Mouse (Mus musculus): ENCODE measurements around the gene Papolb. TPM values are rescaled to one million over a fixed set of nuclear protein-coding genes. Genes with fewer than 3 reads are reported as not detected.

The Papolb gene
- polyA plus RNA-seq, 1 experiment from 2014 or later = 0.05 TPM

DNA sequence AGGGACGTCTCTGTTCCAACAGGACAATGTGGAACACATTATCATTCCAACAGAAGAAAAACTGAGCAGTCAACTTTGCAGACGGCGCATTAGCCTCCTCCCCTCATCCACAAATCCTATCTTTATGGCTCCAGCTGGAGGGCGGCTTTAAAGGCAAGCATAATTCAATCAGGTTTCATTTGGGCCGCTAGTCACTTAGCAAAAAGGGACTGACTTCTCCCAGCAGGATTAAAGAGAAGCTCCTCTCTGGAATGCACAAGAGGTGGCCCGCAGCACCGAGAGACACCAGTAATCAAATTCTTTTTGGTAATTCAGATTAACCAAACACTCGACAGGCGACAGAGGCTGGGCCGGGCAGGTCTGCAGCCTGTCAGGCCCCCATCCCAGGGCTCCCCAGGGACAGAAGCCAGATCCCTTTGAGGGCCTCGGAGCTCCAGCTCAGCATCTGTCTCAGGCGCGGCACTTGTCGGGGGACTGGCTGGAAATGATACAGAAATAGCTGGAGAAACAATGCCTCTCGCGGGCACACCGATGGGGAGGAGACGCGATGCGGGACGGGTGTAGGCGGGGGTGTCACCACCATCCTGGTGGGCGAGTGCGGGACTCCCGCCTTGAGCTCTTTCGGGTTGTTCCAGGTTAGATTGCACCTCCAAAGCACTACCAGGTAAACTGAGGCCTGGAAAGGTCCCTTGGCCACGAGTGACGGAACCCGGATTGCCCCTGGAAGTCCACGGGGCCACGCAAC is 20.3 kb upstream of the Papolb start:
- Histone ChIP-seq H3K9me3 (replicated peaks) (no peaks in the 10 kb centered on the region), H3K4me2 (replicated peaks) (peak overlapping the region; percentile 98), H3K4me3 (replicated peaks) (peak overlapping the region; percentile 53), H3K9ac (peak overlapping the region; percentile 39), H3K27me3 (no peaks in the 10 kb centered on the region), H3K36me3 (no peaks in the 10 kb centered on the region), H3K27ac (replicated peaks) (peak overlapping the region; percentile 70), H3K4me1 (peaks cover 34% of the 10 kb centered on the region)
- 1% methylated on average over 31 of the region's 31 CpGs for WGBS
- no peak for ATAC-seq (ENCODE audit: insufficient number of reproducible peaks, low FRiP score, low TSS enrichment, low read depth)

DNA sequence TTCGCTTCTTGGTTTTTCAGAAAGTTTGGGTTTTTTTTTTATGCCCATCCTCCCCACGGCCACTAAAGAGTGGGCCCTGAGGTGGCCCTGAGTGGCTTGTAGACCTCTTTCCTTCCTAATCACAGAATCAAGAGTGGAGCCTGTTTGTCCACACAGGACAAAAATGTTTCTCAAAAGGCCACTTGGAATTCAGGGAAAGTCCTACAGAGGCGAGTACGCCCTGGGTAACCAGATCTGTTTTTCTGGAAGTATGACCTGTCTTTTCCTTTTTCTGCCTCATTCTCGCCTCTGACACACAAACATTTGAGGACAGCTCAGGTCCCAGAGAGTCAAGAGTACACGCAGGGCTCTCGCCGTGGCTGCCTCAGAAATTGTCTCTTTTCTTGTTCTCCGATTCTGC is 19.6 kb upstream of the Papolb start:
- Histone ChIP-seq H3K9me3 (replicated peaks) (no peaks in the 10 kb centered on the region), H3K4me2 (replicated peaks) (peak overlapping the region; percentile 98), H3K4me3 (replicated peaks) (peak overlapping the region; percentile 53), H3K4me1 (peaks cover 41% of the 10 kb centered on the region), H3K27me3 (no peaks in the 10 kb centered on the region), H3K36me3 (no peaks in the 10 kb centered on the region), H3K27ac (replicated peaks) (peak overlapping the region; percentile 70), H3K9ac (no peak overlapping the region)
- 34% methylated on average over 9 of the region's 9 CpGs for WGBS
- ATAC-seq (ENCODE audit: insufficient number of reproducible peaks, low FRiP score, low TSS enrichment, low read depth) = no peak

DNA sequence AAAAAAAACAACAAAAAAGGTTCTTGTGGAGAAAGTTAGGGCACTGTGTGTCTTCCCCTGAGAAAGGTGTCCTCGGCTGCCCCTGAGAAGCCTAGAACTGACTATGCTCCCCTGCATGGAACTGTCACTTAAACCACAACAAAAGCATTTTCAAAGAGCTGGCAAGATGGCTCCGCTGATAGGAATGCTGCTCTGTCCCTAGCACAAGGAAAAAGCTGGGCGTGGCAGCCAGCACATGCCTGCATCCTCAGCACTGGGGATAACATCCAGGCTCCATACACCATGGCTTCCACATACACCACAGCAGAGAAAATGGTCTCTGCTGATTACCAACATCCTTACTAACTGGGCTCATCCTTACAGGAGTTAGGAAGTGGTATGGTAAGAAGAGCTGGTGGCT is 17.2 kb upstream of the Papolb start:
- no peaks in the 10 kb centered on the region for H3K36me3 ChIP-seq
- no peak overlapping the region for H3K27ac ChIP-seq (replicated peaks)
- no peaks in the 10 kb centered on the region for H3K9me3 ChIP-seq (replicated peaks)
- H3K4me3 ChIP-seq (replicated peaks) = no peak overlapping the region
- H3K4me2 ChIP-seq (replicated peaks) = no peak overlapping the region
- no peak overlapping the region for H3K9ac ChIP-seq
- H3K27me3 ChIP-seq = no peaks in the 10 kb centered on the region
- no peak for ATAC-seq (ENCODE audit: insufficient number of reproducible peaks, low FRiP score, low TSS enrichment, low read depth)
- H3K4me1 ChIP-seq = peaks cover 41% of the 10 kb centered on the region
- 68% methylated on average over 3 of the region's 3 CpGs for whole genome bisulfite sequencing

DNA sequence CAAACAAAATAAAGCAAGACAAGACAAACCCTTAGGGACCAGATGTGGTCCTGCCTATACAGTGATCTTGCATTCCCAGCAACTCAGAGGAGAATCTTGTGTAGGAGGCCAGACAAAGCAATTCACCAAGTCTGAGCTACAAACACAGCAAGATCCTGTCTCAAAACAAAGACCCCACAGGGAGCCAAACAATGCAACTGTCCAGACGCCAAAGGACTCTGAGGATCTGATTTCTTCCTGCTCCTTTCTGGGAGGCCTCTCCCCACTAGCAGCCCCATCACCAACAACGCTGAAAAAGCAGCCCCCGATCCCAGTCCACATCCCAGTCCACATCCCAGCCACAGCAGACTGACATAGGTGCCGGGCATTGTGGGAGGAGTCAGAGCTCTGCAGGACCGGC is 16.5 kb upstream of the Papolb start:
- ATAC-seq (ENCODE audit: insufficient number of reproducible peaks, low FRiP score, low TSS enrichment, low read depth) = no peak
- no peak overlapping the region for H3K4me3 ChIP-seq (replicated peaks)
- no peaks in the 10 kb centered on the region for H3K36me3 ChIP-seq
- no peaks in the 10 kb centered on the region for H3K27me3 ChIP-seq
- H3K9me3 ChIP-seq (replicated peaks) = no peaks in the 10 kb centered on the region
- peaks cover 41% of the 10 kb centered on the region for H3K4me1 ChIP-seq
- H3K9ac ChIP-seq = no peak overlapping the region
- no peak overlapping the region for H3K4me2 ChIP-seq (replicated peaks)
- H3K27ac ChIP-seq (replicated peaks) = no peak overlapping the region
- WGBS = 20% methylated on average over 5 of the region's 5 CpGs

DNA sequence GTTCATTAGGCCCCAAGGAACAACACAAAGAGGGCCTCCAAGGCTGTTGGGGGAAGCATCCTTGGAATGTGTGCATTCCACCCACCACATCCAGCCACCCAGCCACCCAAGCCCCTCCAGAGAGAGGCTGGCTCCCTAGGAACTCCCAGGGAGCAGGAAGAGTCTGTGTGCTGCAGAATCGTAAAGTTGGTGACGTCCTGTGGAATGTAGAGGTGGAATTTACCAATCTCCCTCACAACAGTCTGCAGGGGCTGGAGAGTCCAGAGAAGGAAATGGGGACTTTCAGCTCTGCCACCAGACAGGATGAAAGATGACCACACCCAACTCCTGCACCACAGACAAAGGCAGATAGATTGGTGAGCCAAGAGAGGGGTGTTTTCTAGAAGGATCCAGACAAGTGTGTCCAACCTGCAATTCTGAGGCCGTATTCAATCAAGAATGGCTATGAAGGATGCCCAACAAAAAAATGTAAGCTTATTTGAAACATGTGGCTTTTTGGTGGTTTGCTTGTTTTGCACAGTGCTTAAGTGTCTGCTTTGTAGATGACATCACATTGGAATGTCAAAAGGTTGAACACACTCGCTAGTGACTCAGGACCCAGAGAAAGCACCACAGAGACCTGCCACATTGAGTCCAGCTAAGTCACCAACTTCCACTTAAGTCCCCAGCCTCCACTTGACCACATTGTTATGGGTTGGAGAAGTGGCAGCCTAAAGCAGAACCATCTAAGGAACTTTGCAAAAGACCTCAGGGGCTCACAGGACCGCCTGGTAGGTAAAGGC is 15.3 kb upstream of the Papolb start:
- Histone ChIP-seq H3K27me3 (no peaks in the 10 kb centered on the region), H3K4me1 (peaks cover 36% of the 10 kb centered on the region), H3K4me3 (replicated peaks) (no peak overlapping the region), H3K9ac (no peak overlapping the region), H3K36me3 (no peaks in the 10 kb centered on the region), H3K27ac (replicated peaks) (no peak overlapping the region), H3K4me2 (replicated peaks) (no peak overlapping the region), H3K9me3 (replicated peaks) (no peaks in the 10 kb centered on the region)
- no peak for ATAC-seq (ENCODE audit: insufficient number of reproducible peaks, low FRiP score, low TSS enrichment, low read depth)
- WGBS = 50% methylated on average over 5 of the region's 5 CpGs

DNA sequence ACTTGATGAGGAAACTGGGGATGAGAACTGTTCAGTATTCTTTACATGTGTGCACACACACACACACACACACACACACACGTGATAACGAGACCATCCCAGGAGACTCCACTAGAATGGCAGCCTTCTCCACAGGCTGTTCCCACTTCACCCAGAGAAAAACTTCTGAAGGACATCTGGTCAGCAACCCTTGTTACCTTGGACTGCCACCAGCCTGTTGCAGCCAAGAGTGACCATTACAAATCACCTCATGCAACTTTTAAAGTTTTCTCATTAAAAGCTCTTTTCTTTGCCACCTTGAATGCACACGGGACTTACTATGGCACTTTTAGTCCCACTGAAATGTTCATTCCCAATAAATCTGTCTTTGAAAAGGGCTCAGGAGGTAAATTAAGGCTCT is 7.4 kb upstream of the Papolb start:
- H3K4me1 ChIP-seq = no peaks in the 10 kb centered on the region
- H3K36me3 ChIP-seq = no peaks in the 10 kb centered on the region
- H3K4me3 ChIP-seq (replicated peaks) = no peak overlapping the region
- no peak for ATAC-seq (ENCODE audit: insufficient number of reproducible peaks, low FRiP score, low TSS enrichment, low read depth)
- H3K27me3 ChIP-seq = no peaks in the 10 kb centered on the region
- H3K4me2 ChIP-seq (replicated peaks) = no peak overlapping the region
- H3K27ac ChIP-seq (replicated peaks) = no peak overlapping the region
- 77% methylated on average over 3 of the region's 3 CpGs for WGBS
- H3K9ac ChIP-seq = no peak overlapping the region
- no peaks in the 10 kb centered on the region for H3K9me3 ChIP-seq (replicated peaks)

DNA sequence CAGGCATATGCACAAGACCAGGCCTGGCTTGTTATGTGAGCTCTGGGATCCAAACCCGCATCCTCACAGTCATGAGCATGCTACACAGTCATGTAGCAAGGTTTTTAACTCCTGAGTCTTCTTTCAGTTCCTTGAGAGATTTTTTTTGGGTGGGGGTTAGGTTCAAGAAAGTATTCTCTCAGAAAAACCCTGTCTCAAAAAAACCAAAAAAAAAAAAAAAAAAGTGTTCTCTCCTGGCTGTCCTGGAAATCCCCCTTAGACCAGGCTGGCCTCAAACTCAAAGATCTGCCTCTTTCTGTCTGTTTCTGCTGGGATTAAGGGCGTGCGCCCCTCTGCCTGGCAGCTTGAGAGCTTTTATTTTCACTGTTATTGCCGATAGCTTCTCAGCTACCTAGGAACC is 5.5 kb upstream of the Papolb start:
- Histone ChIP-seq H3K27ac (replicated peaks) (no peak overlapping the region), H3K4me3 (replicated peaks) (no peak overlapping the region), H3K27me3 (peaks cover 3% of the 10 kb centered on the region), H3K9ac (no peak overlapping the region), H3K9me3 (replicated peaks) (no peaks in the 10 kb centered on the region), H3K36me3 (no peaks in the 10 kb centered on the region), H3K4me1 (no peaks in the 10 kb centered on the region), H3K4me2 (replicated peaks) (no peak overlapping the region)
- ATAC-seq (ENCODE audit: insufficient number of reproducible peaks, low FRiP score, low TSS enrichment, low read depth) = no peak
- WGBS = 73% methylated on average over 4 of the region's 4 CpGs

DNA sequence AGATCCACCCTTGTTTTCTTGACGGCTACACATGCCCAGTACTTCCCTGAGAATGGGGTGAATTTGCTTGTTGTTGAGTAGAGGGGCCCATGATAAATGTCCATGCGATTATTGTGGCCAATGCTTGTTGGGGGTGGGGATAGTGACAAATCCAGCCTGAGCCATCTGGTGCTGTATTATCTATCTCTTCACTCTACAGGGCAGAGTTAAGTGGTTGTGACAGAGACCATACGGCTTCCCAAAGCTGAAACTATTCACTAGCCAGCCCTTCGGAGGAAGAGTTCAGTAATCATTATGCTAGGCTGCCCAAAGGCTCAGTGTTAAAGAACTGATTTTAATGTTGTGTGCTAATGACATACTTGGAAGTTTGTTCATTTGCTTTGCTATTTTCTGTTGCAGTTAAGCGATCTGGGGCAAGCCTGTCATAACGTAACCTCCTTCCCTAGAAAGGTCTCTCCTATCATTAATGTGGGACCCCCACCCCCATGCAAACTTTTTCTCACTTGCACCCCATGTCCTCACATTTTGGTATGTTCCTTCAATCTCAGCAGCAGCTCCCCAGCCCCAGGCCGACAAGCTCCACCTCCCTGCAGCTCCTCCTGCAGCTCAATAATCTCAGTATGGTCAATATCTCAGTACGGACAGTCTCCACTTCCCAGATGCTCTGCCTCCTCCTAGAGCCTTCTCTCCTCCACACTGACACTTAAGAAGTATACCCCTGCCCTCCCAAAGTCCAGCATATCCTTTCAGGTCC is 5.0 kb downstream of the Papolb start:
- Histone ChIP-seq H3K4me1 (no peaks in the 10 kb centered on the region), H3K9me3 (replicated peaks) (no peaks in the 10 kb centered on the region), H3K9ac (no peak overlapping the region), H3K4me2 (replicated peaks) (no peak overlapping the region), H3K4me3 (replicated peaks) (no peak overlapping the region), H3K27ac (replicated peaks) (no peak overlapping the region), H3K27me3 (peaks cover 14% of the 10 kb centered on the region), H3K36me3 (no peaks in the 10 kb centered on the region)
- ATAC-seq (ENCODE audit: insufficient number of reproducible peaks, low FRiP score, low TSS enrichment, low read depth) = no peak
- WGBS = 72% methylated on average over 8 of the region's 8 CpGs

DNA sequence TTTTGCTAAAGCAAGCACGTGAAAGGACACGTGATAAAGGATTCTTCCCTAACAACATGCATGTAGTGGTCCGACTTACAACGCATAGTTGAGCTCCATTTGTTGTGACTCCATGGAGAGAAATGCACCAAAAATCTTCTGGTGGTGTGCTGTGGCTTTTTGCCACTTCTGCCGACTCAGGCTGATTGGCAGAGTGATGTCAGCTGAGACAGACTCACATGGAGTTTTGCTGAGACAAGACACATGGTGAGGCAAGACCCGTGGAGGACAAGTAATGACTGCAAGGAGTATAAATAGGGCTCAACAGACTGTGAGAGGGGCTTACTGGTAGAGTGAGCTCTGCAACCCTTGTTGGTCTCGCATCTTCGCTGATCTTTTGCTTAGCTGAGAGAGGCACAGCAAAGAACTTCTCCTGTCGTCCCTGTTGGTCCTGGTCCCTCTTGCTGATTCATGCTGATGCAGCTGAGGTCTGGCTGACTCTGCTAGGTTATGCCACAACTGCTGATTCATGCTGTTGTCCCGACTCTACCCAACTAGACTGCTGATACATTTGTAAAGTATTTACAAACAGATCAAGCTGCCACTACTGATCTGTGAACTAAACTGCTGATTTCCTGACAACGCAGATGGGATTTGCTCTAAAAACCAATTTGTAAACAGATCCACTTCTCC is 8.5 kb downstream of the Papolb start:
- Histone ChIP-seq H3K9me3 (replicated peaks) (no peaks in the 10 kb centered on the region), H3K4me3 (replicated peaks) (no peak overlapping the region), H3K27ac (replicated peaks) (no peak overlapping the region), H3K27me3 (no peaks in the 10 kb centered on the region), H3K4me1 (peaks cover 5% of the 10 kb centered on the region; the same call in 1 of the 2 replicates), H3K4me2 (replicated peaks) (no peak overlapping the region), H3K9ac (no peak overlapping the region), H3K36me3 (no peaks in the 10 kb centered on the region)
- WGBS = 83% methylated on average over 11 of the region's 11 CpGs
- ATAC-seq (ENCODE audit: insufficient number of reproducible peaks, low FRiP score, low TSS enrichment, low read depth) = no peak

DNA sequence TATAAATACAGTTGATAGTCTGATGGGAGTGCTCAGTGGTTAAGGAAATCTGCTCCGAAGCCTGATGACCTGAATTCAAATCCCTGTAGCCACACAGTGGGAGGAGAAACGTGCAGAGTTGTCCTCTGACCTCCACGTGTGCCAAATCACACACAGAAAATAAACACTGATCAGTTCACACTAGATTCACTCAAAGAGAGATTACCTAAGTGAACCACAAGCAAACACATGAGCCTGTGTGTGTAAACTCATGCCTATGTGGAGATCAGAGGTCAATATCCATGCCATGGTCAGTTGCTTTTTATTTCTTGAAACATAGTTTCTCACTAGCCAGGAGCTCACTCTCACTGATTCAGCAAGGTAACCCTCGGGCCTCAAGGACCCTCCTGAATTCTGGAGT is 9.5 kb downstream of the Papolb start:
- Histone ChIP-seq H3K27ac (replicated peaks) (no peak overlapping the region), H3K27me3 (no peaks in the 10 kb centered on the region), H3K9me3 (replicated peaks) (no peaks in the 10 kb centered on the region), H3K4me2 (replicated peaks) (no peak overlapping the region), H3K4me1 (peaks cover 5% of the 10 kb centered on the region; the same call in 1 of the 2 replicates), H3K9ac (no peak overlapping the region), H3K36me3 (no peaks in the 10 kb centered on the region), H3K4me3 (replicated peaks) (no peak overlapping the region)
- ATAC-seq (ENCODE audit: insufficient number of reproducible peaks, low FRiP score, low TSS enrichment, low read depth) = no peak
- 73% methylated on average over 4 of the region's 4 CpGs for WGBS

DNA sequence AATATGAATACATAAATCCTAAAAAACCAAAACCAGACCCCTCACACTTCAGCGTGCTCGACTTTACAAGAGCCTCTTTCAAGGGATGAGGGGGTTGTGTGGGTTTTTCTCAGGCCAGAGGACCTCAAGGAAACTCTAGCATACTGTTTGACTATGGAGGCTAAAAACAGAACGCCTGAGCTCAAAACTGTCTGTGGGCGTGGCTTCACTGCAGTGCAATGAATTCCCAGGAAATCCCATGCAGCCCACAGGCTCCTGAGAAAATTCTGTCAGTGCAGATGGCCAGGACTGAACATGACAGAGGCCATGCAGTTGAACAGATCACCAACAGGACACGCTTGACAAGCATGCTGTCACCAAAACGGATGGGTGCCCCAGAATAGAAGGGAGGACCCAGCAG is 10.9 kb downstream of the Papolb start:
- Histone ChIP-seq H3K36me3 (no peaks in the 10 kb centered on the region), H3K4me3 (replicated peaks) (no peak overlapping the region), H3K4me2 (replicated peaks) (no peak overlapping the region), H3K4me1 (peaks cover 5% of the 10 kb centered on the region; the same call in 1 of the 2 replicates), H3K27ac (replicated peaks) (no peak overlapping the region), H3K9ac (no peak overlapping the region), H3K27me3 (no peaks in the 10 kb centered on the region), H3K9me3 (replicated peaks) (no peaks in the 10 kb centered on the region)
- WGBS = 47% methylated on average over 6 of the region's 6 CpGs
- no peak for ATAC-seq (ENCODE audit: insufficient number of reproducible peaks, low FRiP score, low TSS enrichment, low read depth)

All from embryonic facial prominence, embryonic 15.5 days (tissue).